Mouse (Mus musculus) liver, embryonic 12.5 days (tissue): ENCODE measurements around the gene Rprd1b. TPM values are rescaled to one million over a fixed set of nuclear protein-coding genes. Genes with fewer than 3 reads are reported as not detected.

ENCODE experiments used
- ATAC-seq: fragments of 200-750 bp; cut with Nextera tagmentation; 2 replicates; pipeline ENCODE4 v1.8.0; 2017; ENCODE audit warnings: moderate number of reproducible peaks, mild to moderate bottlenecking, moderate library complexity
- H3K27ac ChIP-seq: fragments of 300-500 bp; sonication (generic); 2 replicates; pipeline ENCODE4 v1.5.1; 2016; ENCODE audit warnings: mild to moderate bottlenecking
- H3K27me3 ChIP-seq: fragments of 300-500 bp; sonication (generic); replicated peaks from 2 replicates; pipeline ENCODE4 v1.6.1; 2016; ENCODE audit warnings: mild to moderate bottlenecking, moderate library complexity
- H3K36me3 ChIP-seq: fragments of 300-500 bp; sonication (generic); 2 replicates; pipeline ENCODE4 v1.6.1; 2016; ENCODE audit warnings: mild to moderate bottlenecking, moderate library complexity
- H3K4me1 ChIP-seq: fragments of 300-500 bp; sonication (generic); 2 replicates; pipeline ENCODE4 v1.6.1; 2016
- H3K4me2 ChIP-seq: fragments of 300-500 bp; sonication (generic); 2 replicates; pipeline ENCODE4 v1.6.1; 2016; ENCODE audit warnings: mild to moderate bottlenecking, moderate library complexity
- H3K4me3 ChIP-seq: fragments of 300-500 bp; sonication (generic); 2 replicates; pipeline ENCODE4 v1.5.1; 2016; ENCODE audit warnings: mild to moderate bottlenecking, moderate library complexity
- H3K9ac ChIP-seq: fragments of 300-500 bp; sonication (generic); 2 replicates; pipeline ENCODE4 v1.6.1; 2016; ENCODE audit warnings: mild to moderate bottlenecking, moderate library complexity
- H3K9me3 ChIP-seq: fragments of 300-500 bp; sonication (generic); replicated peaks from 2 replicates; pipeline ENCODE4 v1.6.1; 2016; ENCODE audit warnings: mild to moderate bottlenecking, moderate library complexity
- WGBS: fragments of 180-500 bp; shearing (Covaris S2); methylation state at CpG from one replicate; pipeline ENCODE4 v1.1.7; 2016; ENCODE audit not compliant: insufficient replicate concordance; 5-methylcytosine and 5-hydroxymethylcytosine counted together
- polyA plus RNA-seq: library from polyadenylated mRNA; unstranded; fragments of >200 nt; fragmentation: Nextera tagmentation; extraction: Ambion mirVana; gene quantifications from 2 replicates; pipeline ENCODE4 v1.2.1, GENCODE M21; 2016

Gene Rprd1b
- polyA plus RNA-seq, 1 experiment from 2014 or later, result 42.5 TPM

- WGBS, result 87% methylated on average over 4 of the region's 4 CpGs
- Histone ChIP-seq H3K4me1 (peaks cover 19% of the 10 kb centered on the region), H3K4me2 (no peak overlapping the region), H3K36me3 (peaks cover 72% of the 10 kb centered on the region), H3K9ac (no peak overlapping the region), H3K27ac (no peak overlapping the region), H3K4me3 (no peak overlapping the region), H3K9me3 (no peaks in the 10 kb centered on the region), H3K27me3 (no peaks in the 10 kb centered on the region)
- no peak for ATAC-seq
These were observed 22.7 kb upstream of the Rprd1b start for GRCm38 (mm10) chr2:158005641-158006040.

- Histone ChIP-seq H3K27ac (no peak overlapping the region), H3K27me3 (no peaks in the 10 kb centered on the region), H3K4me3 (no peak overlapping the region), H3K36me3 (peaks cover 62% of the 10 kb centered on the region), H3K4me1 (peaks cover 13% of the 10 kb centered on the region), H3K9ac (no peak overlapping the region), H3K4me2 (no peak overlapping the region), H3K9me3 (no peaks in the 10 kb centered on the region)
- WGBS, result 76% methylated on average over 7 of the region's 7 CpGs
- no peak for ATAC-seq
These were observed 18.9 kb upstream of the Rprd1b start for GRCm38 (mm10) chr2:158009373-158009772.

GRCm38 (mm10) chr2:158012608-158013007 lies 15.7 kb upstream of the Rprd1b start:
- ATAC-seq, result no peak
- 83% methylated on average over 3 of the region's 3 CpGs for WGBS
- H3K27me3 ChIP-seq, result no peaks in the 10 kb centered on the region
- H3K36me3 ChIP-seq, result peaks cover 33% of the 10 kb centered on the region
- no peak overlapping the region for H3K27ac ChIP-seq
- H3K4me2 ChIP-seq, result no peak overlapping the region
- no peak overlapping the region for H3K4me3 ChIP-seq
- H3K9ac ChIP-seq, result no peak overlapping the region
- H3K9me3 ChIP-seq, result no peaks in the 10 kb centered on the region
- no peaks in the 10 kb centered on the region for H3K4me1 ChIP-seq

- WGBS, result 82% methylated on average over 4 of the region's 4 CpGs
- H3K9ac ChIP-seq, result no peak overlapping the region
- no peak overlapping the region for H3K4me3 ChIP-seq
- no peaks in the 10 kb centered on the region for H3K9me3 ChIP-seq
- H3K27ac ChIP-seq, result no peak overlapping the region
- no peak for ATAC-seq
- H3K4me2 ChIP-seq, result no peak overlapping the region
- peaks cover 7% of the 10 kb centered on the region for H3K36me3 ChIP-seq
- H3K27me3 ChIP-seq, result no peaks in the 10 kb centered on the region
- H3K4me1 ChIP-seq, result no peaks in the 10 kb centered on the region
These were observed 11.0 kb upstream of the Rprd1b start for GRCm38 (mm10) chr2:158017330-158017729.

- H3K4me3 ChIP-seq, result peak overlapping the region; percentile 80
- under 1% methylated on average over 16 of the region's 16 CpGs for WGBS
- no peak for ATAC-seq
- H3K4me2 ChIP-seq, result peak overlapping the region; percentile 89
- H3K27ac ChIP-seq, result peak overlapping the region; percentile 82
- peaks cover 20% of the 10 kb centered on the region for H3K36me3 ChIP-seq
- no peaks in the 10 kb centered on the region for H3K9me3 ChIP-seq
- H3K27me3 ChIP-seq, result no peaks in the 10 kb centered on the region
- H3K4me1 ChIP-seq, result peaks cover 67% of the 10 kb centered on the region
- peak overlapping the region; percentile 89 for H3K9ac ChIP-seq
These were observed 393 bp upstream of the Rprd1b start for GRCm38 (mm10) chr2:158027855-158028353.

- H3K4me2 ChIP-seq, result peak overlapping the region; percentile 89
- H3K36me3 ChIP-seq, result peaks cover 24% of the 10 kb centered on the region
- H3K4me3 ChIP-seq, result peak overlapping the region; percentile 80
- H3K27ac ChIP-seq, result peak overlapping the region; percentile 59
- no peak for ATAC-seq
- peaks cover 75% of the 10 kb centered on the region for H3K4me1 ChIP-seq
- no peaks in the 10 kb centered on the region for H3K9me3 ChIP-seq
- peak overlapping the region; percentile 89 for H3K9ac ChIP-seq
- 68% methylated on average over 7 of the region's 7 CpGs for WGBS
- no peaks in the 10 kb centered on the region for H3K27me3 ChIP-seq
These were observed 1.7 kb downstream of the Rprd1b start for GRCm38 (mm10) chr2:158030007-158030406.

GRCm38 (mm10) chr2:158035813-158036212 lies 7.5 kb downstream of the Rprd1b start:
- Histone ChIP-seq H3K9ac (no peak overlapping the region), H3K27me3 (no peaks in the 10 kb centered on the region), H3K27ac (no peak overlapping the region), H3K4me2 (no peak overlapping the region), H3K36me3 (peaks cover 67% of the 10 kb centered on the region), H3K9me3 (no peaks in the 10 kb centered on the region), H3K4me1 (peaks cover 63% of the 10 kb centered on the region), H3K4me3 (no peak overlapping the region)
- WGBS, result 89% methylated on average over 2 of the region's 2 CpGs
- ATAC-seq, result no peak

- H3K4me2 ChIP-seq, result peak overlapping the region; percentile 36
- no peak overlapping the region for H3K9ac ChIP-seq
- H3K27ac ChIP-seq, result no peak overlapping the region
- no peaks in the 10 kb centered on the region for H3K9me3 ChIP-seq
- WGBS, result 71% methylated on average over 6 of the region's 6 CpGs
- peaks cover 57% of the 10 kb centered on the region for H3K4me1 ChIP-seq
- no peaks in the 10 kb centered on the region for H3K27me3 ChIP-seq
- H3K36me3 ChIP-seq, result peaks cover 68% of the 10 kb centered on the region
- no peak for ATAC-seq
- H3K4me3 ChIP-seq, result no peak overlapping the region
These were observed 8.1 kb downstream of the Rprd1b start for GRCm38 (mm10) chr2:158036408-158036807.

- peaks cover 51% of the 10 kb centered on the region for H3K4me1 ChIP-seq
- peak; percentile 93 for ATAC-seq
These were observed 8.7 kb downstream of the Rprd1b start for GRCm38 (mm10) chr2:158036953-158037352.

GRCm38 (mm10) chr2:158037571-158037970 lies 9.3 kb downstream of the Rprd1b start:
- peak overlapping the region; percentile 27; the same call in 1 of the 2 replicates for H3K9ac ChIP-seq
- H3K27ac ChIP-seq, result peak overlapping the region; percentile 65
- H3K4me3 ChIP-seq, result no peak overlapping the region
- ATAC-seq, result no peak
- H3K36me3 ChIP-seq, result peaks cover 73% of the 10 kb centered on the region
- H3K9me3 ChIP-seq, result no peaks in the 10 kb centered on the region
- WGBS, result 87% methylated on average over 1 of the region's 1 CpGs
- peaks cover 45% of the 10 kb centered on the region for H3K4me1 ChIP-seq
- no peaks in the 10 kb centered on the region for H3K27me3 ChIP-seq
- H3K4me2 ChIP-seq, result peak overlapping the region; percentile 36; the same call in 1 of the 2 replicates

More at GRCm38 (mm10) chr2:158036953-158037352, 8.7 kb downstream of the Rprd1b start:
- H3K27me3 ChIP-seq, result no peaks in the 10 kb centered on the region
- peak overlapping the region; percentile 65 for H3K27ac ChIP-seq
- no peak overlapping the region for H3K4me3 ChIP-seq
- peak overlapping the region; percentile 36 for H3K4me2 ChIP-seq
- 28% methylated on average over 7 of the region's 7 CpGs for WGBS
- H3K9me3 ChIP-seq, result no peaks in the 10 kb centered on the region
- H3K9ac ChIP-seq, result peak overlapping the region; percentile 2; the same call in 1 of the 2 replicates
- peaks cover 70% of the 10 kb centered on the region for H3K36me3 ChIP-seq

GRCm38 (mm10) chr2:158039662-158040061 lies 11.4 kb downstream of the Rprd1b start:
- Histone ChIP-seq H3K4me2 (no peak overlapping the region), H3K27ac (no peak overlapping the region), H3K4me3 (no peak overlapping the region), H3K27me3 (no peaks in the 10 kb centered on the region), H3K9me3 (no peaks in the 10 kb centered on the region), H3K36me3 (peaks cover 86% of the 10 kb centered on the region), H3K4me1 (peaks cover 30% of the 10 kb centered on the region), H3K9ac (no peak overlapping the region)
- WGBS, result 71% methylated on average over 1 of the region's 1 CpGs
- ATAC-seq, result no peak

GRCm38 (mm10) chr2:158040396-158040795 lies 12.1 kb downstream of the Rprd1b start:
- WGBS, result 88% methylated on average over 2 of the region's 2 CpGs

GRCm38 (mm10) chr2:158043504-158043903 lies 15.2 kb downstream of the Rprd1b start:
- H3K27ac ChIP-seq, result no peak overlapping the region
- no peak overlapping the region for H3K9ac ChIP-seq
- ATAC-seq, result no peak
- no peak overlapping the region for H3K4me3 ChIP-seq
- H3K9me3 ChIP-seq, result no peaks in the 10 kb centered on the region
- H3K27me3 ChIP-seq, result no peaks in the 10 kb centered on the region
- peaks cover 93% of the 10 kb centered on the region for H3K36me3 ChIP-seq
- H3K4me1 ChIP-seq, result peaks cover 7% of the 10 kb centered on the region; the same call in 1 of the 2 replicates
- no peak overlapping the region for H3K4me2 ChIP-seq
- WGBS, result 84% methylated on average over 8 of the region's 8 CpGs

More at GRCm38 (mm10) chr2:158040396-158040795, 12.1 kb downstream of the Rprd1b start:
- Histone ChIP-seq H3K27me3 (no peaks in the 10 kb centered on the region), H3K9me3 (no peaks in the 10 kb centered on the region), H3K9ac (no peak overlapping the region), H3K4me3 (no peak overlapping the region), H3K4me1 (peaks cover 29% of the 10 kb centered on the region), H3K4me2 (no peak overlapping the region), H3K27ac (no peak overlapping the region), H3K36me3 (peaks cover 94% of the 10 kb centered on the region)
- no peak for ATAC-seq
